ENCODE assay signal across 8 mouse cellular contexts in the genomic region with DNA sequence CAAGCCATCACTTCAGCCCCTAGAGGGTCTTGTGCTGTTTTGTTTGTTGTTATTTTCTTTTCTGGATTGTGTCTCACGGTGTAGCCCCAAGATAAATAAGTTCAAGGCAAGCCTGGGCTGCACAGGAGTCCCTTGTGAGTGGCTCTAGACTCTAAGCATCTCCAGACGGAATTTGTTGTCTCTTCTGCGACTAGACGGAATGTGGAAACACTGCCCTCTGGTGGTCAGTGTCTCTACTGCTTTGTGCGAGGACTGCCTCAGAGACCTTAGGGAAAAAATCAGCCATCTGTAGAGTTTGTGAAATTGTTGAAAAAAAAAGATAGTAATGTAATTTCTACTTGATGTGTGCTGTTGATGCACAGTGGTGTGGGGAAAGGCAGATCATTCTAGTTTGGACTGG. TPM values are rescaled to one million over a fixed set of nuclear protein-coding genes. Genes with fewer than 3 reads are reported as not detected.
DNase-seq lines count a peak whose midpoint lies in the region; ATAC-seq lines count a peak whose summit lies in the region.

No protein-coding gene starts in this region.

- no peak overlapping the region for H3K9ac ChIP-seq in liver, embryonic 12.5 days
- H3K9ac ChIP-seq in stomach, embryonic 14.5 days (replicated peaks; ENCODE audit: low read depth, low read length), result no peak overlapping the region

- intact Hi-C loops in left cerebral cortex, postnatal 14 days (cut with DNase I), result loop anchor here (10.0 kb wide), 1 partner anchor 65 kb away; no protein-coding TSS in a partner anchor

- DNase-seq in liver, result peak; percentile 69
- DNase-seq in cerebellum, adult 18-20 months, result peak; percentile 67 to 76
- DNase-seq in forelimb bud, embryonic 11.5 days (ENCODE audit: low read depth, low spot score), result peak; percentile 83
- peak; percentile 78 to 87 for DNase-seq in left cerebral cortex, postnatal 14 days (ENCODE audit: low spot score in 2 of 2)
- DNase-seq in naive thymus-derived CD4-positive, alpha-beta T cell, adult 2 months (ENCODE audit: low read depth), result peak; percentile 82

- H3K27me3 ChIP-seq in liver, embryonic 12.5 days (replicated peaks), result peaks cover 11% of the 10 kb centered on the region; the same call in 1 of the 2 replicates
- H3K27me3 ChIP-seq in stomach, embryonic 14.5 days (ENCODE audit: control insufficient read depth, insufficient read depth, low read length), result no peaks in the 10 kb centered on the region

- H3K9me3 ChIP-seq in liver, embryonic 12.5 days (replicated peaks), result no peaks in the 10 kb centered on the region
- no peaks in the 10 kb centered on the region for H3K9me3 ChIP-seq in stomach, embryonic 14.5 days (ENCODE audit: control insufficient read depth, low read depth, low read length)

- 0% methylated on average over 5 of the region's 5 CpGs for WGBS in liver, embryonic 12.5 days (ENCODE audit: insufficient replicate concordance)
- WGBS in stomach, embryonic 14.5 days, result 2% methylated on average over 5 of the region's 5 CpGs

- H3K27ac ChIP-seq in liver, embryonic 12.5 days, result no peak overlapping the region
- H3K27ac ChIP-seq in stomach, embryonic 14.5 days (ENCODE audit: low read length), result no peak overlapping the region

- no peaks in the 10 kb centered on the region for H3K4me1 ChIP-seq in liver, embryonic 12.5 days
- H3K4me1 ChIP-seq in stomach, embryonic 14.5 days (ENCODE audit: control insufficient read depth, insufficient read depth, low read length), result no peaks in the 10 kb centered on the region

- H3K4me3 ChIP-seq in liver, embryonic 12.5 days, result no peak overlapping the region
- no peak overlapping the region for H3K4me3 ChIP-seq in stomach, embryonic 14.5 days (ENCODE audit: low read depth, low read length)

- H3K4me2 ChIP-seq in liver, embryonic 12.5 days, result no peak overlapping the region
- no peak overlapping the region for H3K4me2 ChIP-seq in stomach, embryonic 14.5 days (replicated peaks; ENCODE audit: low read depth, low read length)

- ATAC-seq in liver, embryonic 12.5 days, result no peak
- ATAC-seq in inflammation-experienced regulatory T-cells, adult 6 months, result peak; percentile 38
- ATAC-seq in stomach, embryonic 14.5 days (ENCODE audit: insufficient number of reproducible peaks, insufficient read depth, low FRiP score, low read depth), result peak; percentile 28; the same call in 1 of the 2 replicates

- H3K36me3 ChIP-seq in liver, embryonic 12.5 days, result no peaks in the 10 kb centered on the region
- no peaks in the 10 kb centered on the region for H3K36me3 ChIP-seq in stomach, embryonic 14.5 days (ENCODE audit: control insufficient read depth, insufficient read depth, low read length)

RNA-seq across cellular contexts. Expression of gene Arpc1a, which starts 13.9 kb away (rescaled TPM):
- polyA plus RNA-seq in liver, embryonic 12.5 days (2016; fragmentation: Nextera tagmentation; extraction: Ambion mirVana), result 74.5 and 75.5 TPM in 2 replicates
- 10 to 100 TPM; 86.2 to 96.6 (median 91.8) TPM for polyA plus RNA-seq in inflammation-experienced regulatory T-cells, adult 6 months (2017; shearing (Covaris generic))
- total RNA-seq in left cerebral cortex, postnatal 14 days (2021), result 100 to 1,000 TPM; 202 to 205 TPM
- 150 and 152 TPM in 2 replicates for polyA plus RNA-seq in stomach, embryonic 14.5 days (2014; fragmentation: Nextera tagmentation; extraction: Ambion mirVana)

RNA-seq across cellular contexts. Expression of gene Kpna7, which starts 14.1 kb away (rescaled TPM):
- polyA plus RNA-seq in liver, embryonic 12.5 days (2016; fragmentation: Nextera tagmentation; extraction: Ambion mirVana), result 0.05 TPM in 2 replicates
- not detected for polyA plus RNA-seq in inflammation-experienced regulatory T-cells, adult 6 months (2017; shearing (Covaris generic))
- total RNA-seq in left cerebral cortex, postnatal 14 days (2021), result not detected
- polyA plus RNA-seq in stomach, embryonic 14.5 days (2014; fragmentation: Nextera tagmentation; extraction: Ambion mirVana), result not detected in 2 replicates

RNA-seq across cellular contexts. Expression of gene 1700018F24Rik, which starts 26.9 kb away (rescaled TPM):
- not detected in 2 replicates for polyA plus RNA-seq in liver, embryonic 12.5 days (2016; fragmentation: Nextera tagmentation; extraction: Ambion mirVana)
- not detected for polyA plus RNA-seq in inflammation-experienced regulatory T-cells, adult 6 months (2017; shearing (Covaris generic))
- not detected for total RNA-seq in left cerebral cortex, postnatal 14 days (2021)
- not detected in 2 replicates for polyA plus RNA-seq in stomach, embryonic 14.5 days (2014; fragmentation: Nextera tagmentation; extraction: Ambion mirVana)

RNA-seq across cellular contexts. Expression of gene Gm4871, which starts 37.2 kb away (rescaled TPM):
- polyA plus RNA-seq in liver, embryonic 12.5 days (2016; fragmentation: Nextera tagmentation; extraction: Ambion mirVana), result not detected in 2 replicates
- polyA plus RNA-seq in inflammation-experienced regulatory T-cells, adult 6 months (2017; shearing (Covaris generic)), result not detected
- total RNA-seq in left cerebral cortex, postnatal 14 days (2021), result not detected
- not detected in 2 replicates for polyA plus RNA-seq in stomach, embryonic 14.5 days (2014; fragmentation: Nextera tagmentation; extraction: Ambion mirVana)

RNA-seq across cellular contexts. Expression of gene Arpc1b, which starts 44.3 kb away (rescaled TPM):
- polyA plus RNA-seq in liver, embryonic 12.5 days (2016; fragmentation: Nextera tagmentation; extraction: Ambion mirVana), result 175 and 180 TPM in 2 replicates
- polyA plus RNA-seq in inflammation-experienced regulatory T-cells, adult 6 months (2017; shearing (Covaris generic)), result 1,000 to 10,000 TPM in 1 of 3 experiments, 100 to 1,000 TPM in 2; 806 to 1,201 (median 880) TPM
- total RNA-seq in left cerebral cortex, postnatal 14 days (2021), result 10 to 100 TPM; 31.3 to 35.0 TPM
- 144 and 163 TPM in 2 replicates for polyA plus RNA-seq in stomach, embryonic 14.5 days (2014; fragmentation: Nextera tagmentation; extraction: Ambion mirVana)
